Mouse (Mus musculus): ENCODE results near the gene Txlnb. TPM values are rescaled to one million over a fixed set of nuclear protein-coding genes. Genes with fewer than 3 reads are reported as not detected.
"Not testable (repeated sequence)": the region's sequence is repeated elsewhere in the genome, so short reads cannot be mapped to it uniquely, and the experiment has no call there.

The Txlnb gene
- polyA plus RNA-seq, 1 experiment, result 0.01 TPM

GRCm38 (mm10) chr10:17801788-17802187 lies 5.8 kb downstream of the Txlnb start:
- H3K27me3 ChIP-seq (ENCODE audit: control insufficient read depth), result no peaks in the 10 kb centered on the region
- H3K36me3 ChIP-seq (ENCODE audit: control insufficient read depth), result no peaks in the 10 kb centered on the region
- H3K9me3 ChIP-seq (ENCODE audit: control insufficient read depth, low read length), result no peaks in the 10 kb centered on the region
- TF ChIP-seq TAL1 (IDR thresholded peaks at IDR 0.05; ENCODE audit: low read length) (no peak), GATA1 (IDR thresholded peaks at IDR 0.05; ENCODE audit: low read length) (no peak)
- H3K4me3 ChIP-seq (replicated peaks), result no peak overlapping the region
- no peaks in the 10 kb centered on the region for H3K4me1 ChIP-seq (ENCODE audit: control insufficient read depth)

- Histone ChIP-seq H3K9me3 (ENCODE audit: control insufficient read depth, low read length) (no peaks in the 10 kb centered on the region), H3K4me3 (replicated peaks) (no peak overlapping the region), H3K36me3 (ENCODE audit: control insufficient read depth) (no peaks in the 10 kb centered on the region), H3K4me1 (ENCODE audit: control insufficient read depth) (no peaks in the 10 kb centered on the region), H3K27me3 (ENCODE audit: control insufficient read depth) (no peaks in the 10 kb centered on the region)
- TF ChIP-seq GATA1 (IDR thresholded peaks at IDR 0.05; ENCODE audit: low read length), result no peak
- TF ChIP-seq TAL1 (IDR thresholded peaks at IDR 0.05; ENCODE audit: low read length), result no peak
Measured at GRCm38 (mm10) chr10:17808526-17808925, 12.5 kb downstream of the Txlnb start.

- Histone ChIP-seq H3K27me3 (ENCODE audit: control insufficient read depth) (no peaks in the 10 kb centered on the region), H3K4me1 (ENCODE audit: control insufficient read depth) (no peaks in the 10 kb centered on the region)
- no peak for TF ChIP-seq GATA1 (IDR thresholded peaks at IDR 0.05; ENCODE audit: low read length)
- TF ChIP-seq TAL1 (IDR thresholded peaks at IDR 0.05; ENCODE audit: low read length), result no peak
Measured at GRCm38 (mm10) chr10:17815052-17815451, 19.0 kb downstream of the Txlnb start.

GRCm38 (mm10) chr10:17820422-17820821 lies 24.4 kb downstream of the Txlnb start:
- not testable (repeated sequence) for H3K4me3 ChIP-seq (replicated peaks); H3K9me3 ChIP-seq (ENCODE audit: control insufficient read depth, low read length); H3K4me1 ChIP-seq (ENCODE audit: control insufficient read depth); H3K36me3 ChIP-seq (ENCODE audit: control insufficient read depth); H3K27me3 ChIP-seq (ENCODE audit: control insufficient read depth)

More at GRCm38 (mm10) chr10:17815052-17815451, 19.0 kb downstream of the Txlnb start:
- H3K36me3 ChIP-seq (ENCODE audit: control insufficient read depth), result no peaks in the 10 kb centered on the region
- no peak overlapping the region for H3K4me3 ChIP-seq (replicated peaks)
- no peaks in the 10 kb centered on the region for H3K9me3 ChIP-seq (ENCODE audit: control insufficient read depth, low read length)

- no peak for TF ChIP-seq GATA1 (IDR thresholded peaks at IDR 0.05; ENCODE audit: low read length)
- TF ChIP-seq TAL1 (IDR thresholded peaks at IDR 0.05; ENCODE audit: low read length), result no peak
- H3K36me3 ChIP-seq (ENCODE audit: control insufficient read depth), result no peaks in the 10 kb centered on the region
- H3K27me3 ChIP-seq (ENCODE audit: control insufficient read depth), result no peaks in the 10 kb centered on the region
- no peaks in the 10 kb centered on the region for H3K9me3 ChIP-seq (ENCODE audit: control insufficient read depth, low read length)
- H3K4me1 ChIP-seq (ENCODE audit: control insufficient read depth), result no peaks in the 10 kb centered on the region
- no peak overlapping the region for H3K4me3 ChIP-seq (replicated peaks)
Measured at GRCm38 (mm10) chr10:17827391-17827790, 31.4 kb downstream of the Txlnb start.

GRCm38 (mm10) chr10:17829205-17829604 lies 33.2 kb downstream of the Txlnb start:
- no peaks in the 10 kb centered on the region for H3K9me3 ChIP-seq (ENCODE audit: control insufficient read depth, low read length)
- no peaks in the 10 kb centered on the region for H3K4me1 ChIP-seq (ENCODE audit: control insufficient read depth)
- no peaks in the 10 kb centered on the region for H3K27me3 ChIP-seq (ENCODE audit: control insufficient read depth)
- H3K36me3 ChIP-seq (ENCODE audit: control insufficient read depth), result no peaks in the 10 kb centered on the region
- no peak for TF ChIP-seq TAL1 (IDR thresholded peaks at IDR 0.05; ENCODE audit: low read length)
- TF ChIP-seq GATA1 (IDR thresholded peaks at IDR 0.05; ENCODE audit: low read length), result no peak
- H3K4me3 ChIP-seq (replicated peaks), result no peak overlapping the region

- no peaks in the 10 kb centered on the region for H3K36me3 ChIP-seq (ENCODE audit: control insufficient read depth)
- H3K27me3 ChIP-seq (ENCODE audit: control insufficient read depth), result no peaks in the 10 kb centered on the region
- H3K4me3 ChIP-seq (replicated peaks), result no peak overlapping the region
- TF ChIP-seq TAL1 (IDR thresholded peaks at IDR 0.05; ENCODE audit: low read length), result no peak
- no peak for TF ChIP-seq GATA1 (IDR thresholded peaks at IDR 0.05; ENCODE audit: low read length)
- H3K9me3 ChIP-seq (ENCODE audit: control insufficient read depth, low read length), result no peaks in the 10 kb centered on the region
- no peaks in the 10 kb centered on the region for H3K4me1 ChIP-seq (ENCODE audit: control insufficient read depth)
Measured at GRCm38 (mm10) chr10:17831041-17831440, 35.0 kb downstream of the Txlnb start.

- TF ChIP-seq TAL1 (IDR thresholded peaks at IDR 0.05; ENCODE audit: low read length) (no peak), GATA1 (IDR thresholded peaks at IDR 0.05; ENCODE audit: low read length) (no peak)
- no peaks in the 10 kb centered on the region for H3K36me3 ChIP-seq (ENCODE audit: control insufficient read depth)
Measured at GRCm38 (mm10) chr10:17835031-17835430, 39.0 kb downstream of the Txlnb start.

GRCm38 (mm10) chr10:17836275-17836674 lies 40.2 kb downstream of the Txlnb start:
- H3K4me3 ChIP-seq (replicated peaks), result no peak overlapping the region
- no peaks in the 10 kb centered on the region for H3K9me3 ChIP-seq (ENCODE audit: control insufficient read depth, low read length)
- H3K27me3 ChIP-seq (ENCODE audit: control insufficient read depth), result no peaks in the 10 kb centered on the region
- no peaks in the 10 kb centered on the region for H3K36me3 ChIP-seq (ENCODE audit: control insufficient read depth)
- TF ChIP-seq TAL1 (IDR thresholded peaks at IDR 0.05; ENCODE audit: low read length), result no peak
- no peak for TF ChIP-seq GATA1 (IDR thresholded peaks at IDR 0.05; ENCODE audit: low read length)
- H3K4me1 ChIP-seq (ENCODE audit: control insufficient read depth), result no peaks in the 10 kb centered on the region

More at GRCm38 (mm10) chr10:17835031-17835430, 39.0 kb downstream of the Txlnb start:
- Histone ChIP-seq H3K27me3 (ENCODE audit: control insufficient read depth) (no peaks in the 10 kb centered on the region), H3K4me1 (ENCODE audit: control insufficient read depth) (no peaks in the 10 kb centered on the region), H3K9me3 (ENCODE audit: control insufficient read depth, low read length) (no peaks in the 10 kb centered on the region), H3K4me3 (replicated peaks) (no peak overlapping the region)

- no peak overlapping the region for H3K4me3 ChIP-seq (replicated peaks)
- no peaks in the 10 kb centered on the region for H3K9me3 ChIP-seq (ENCODE audit: control insufficient read depth, low read length)
- TF ChIP-seq GATA1 (IDR thresholded peaks at IDR 0.05; ENCODE audit: low read length), result no peak
- no peak for TF ChIP-seq TAL1 (IDR thresholded peaks at IDR 0.05; ENCODE audit: low read length)
- no peaks in the 10 kb centered on the region for H3K36me3 ChIP-seq (ENCODE audit: control insufficient read depth)
- H3K4me1 ChIP-seq (ENCODE audit: control insufficient read depth), result no peaks in the 10 kb centered on the region
- H3K27me3 ChIP-seq (ENCODE audit: control insufficient read depth), result no peaks in the 10 kb centered on the region
Measured at GRCm38 (mm10) chr10:17842030-17842429, 46.0 kb downstream of the Txlnb start.

Measured in erythroblast, embryonic 14.5 days (primary cell).